Mouse (Mus musculus) kidney, postnatal 0 days (tissue): Measurements from ENCODE around the gene Adgrg3. TPM values are rescaled to one million over a fixed set of nuclear protein-coding genes. Genes with fewer than 3 reads are reported as not detected.

Experiments used
- ATAC-seq: fragments of 200-750 bp; cut with Nextera tagmentation; replicated peaks from 2 replicates; pipeline ENCODE4 v1.8.0; 2017; ENCODE audit warnings: low read depth, moderate number of reproducible peaks, moderate TSS enrichment, moderate library complexity; ENCODE audit not compliant: low FRiP score
- DNase-seq: peaks from one replicate; pipeline ENCODE4 v3.0.0-alpha.2; 2016; ENCODE audit warnings: low spot score
- H3K27ac ChIP-seq: fragments of 300-500 bp; sonication (generic); 2 replicates; pipeline ENCODE4 v1.5.1; 2014; ENCODE audit warnings: mild to moderate bottlenecking
- H3K27me3 ChIP-seq: fragments of 300-500 bp; sonication (generic); 2 replicates; pipeline ENCODE4 v1.6.1; 2014; ENCODE audit warnings: low read length, mixed read lengths; ENCODE audit not compliant: insufficient read depth
- H3K36me3 ChIP-seq: fragments of 300-500 bp; sonication (generic); 2 replicates; pipeline ENCODE4 v1.6.1; 2014; ENCODE audit warnings: low read length, mixed read lengths; ENCODE audit not compliant: insufficient read depth
- H3K4me1 ChIP-seq: fragments of 300-500 bp; sonication (generic); replicated peaks from 2 replicates; pipeline ENCODE4 v1.6.1; 2014; ENCODE audit warnings: antibody characterized with exemption, low read length, mixed read lengths; ENCODE audit not compliant: insufficient read depth
- H3K4me2 ChIP-seq: fragments of 300-500 bp; sonication (generic); 2 replicates; pipeline ENCODE4 v1.6.1; 2014; ENCODE audit warnings: mild to moderate bottlenecking, low read length, moderate library complexity, mixed read lengths
- H3K4me3 ChIP-seq: fragments of 300-500 bp; sonication (generic); replicated peaks from 2 replicates; pipeline ENCODE4 v1.5.1; 2014; ENCODE audit warnings: low read depth, low read length
- H3K9ac ChIP-seq: fragments of 300-500 bp; sonication (generic); 2 replicates; pipeline ENCODE4 v1.6.1; 2014; ENCODE audit warnings: low read depth, low read length
- H3K9me3 ChIP-seq: fragments of 300-500 bp; sonication (generic); replicated peaks from 2 replicates; pipeline ENCODE4 v1.6.1; 2016; ENCODE audit warnings: low read length, inconsistent platforms, mixed read lengths
- CTCF ChIP-seq: IDR thresholded peaks from 2 replicates; pipeline ENCODE4 v1.5.1; 2016; ENCODE audit warnings: antibody characterized with exemption, low read depth, mild to moderate bottlenecking, moderate library complexity
- WGBS: fragments of 180-500 bp; shearing (Covaris S2); extraction: QIAGEN DNeasy Blood & Tissue Kit; methylation state at CpG from one replicate; pipeline ENCODE4 v1.1.7; 2014; 5-methylcytosine and 5-hydroxymethylcytosine counted together
- polyA plus RNA-seq: library from polyadenylated mRNA; unstranded; fragments of >200 nt; fragmentation: Nextera tagmentation; extraction: Ambion mirVana; gene quantifications from 2 replicates; pipeline ENCODE4 v1.2.1, GENCODE M21; 2015

The Adgrg3 gene
- polyA plus RNA-seq, 1 experiment from 2014 or later = 3.7 TPM

DNA sequence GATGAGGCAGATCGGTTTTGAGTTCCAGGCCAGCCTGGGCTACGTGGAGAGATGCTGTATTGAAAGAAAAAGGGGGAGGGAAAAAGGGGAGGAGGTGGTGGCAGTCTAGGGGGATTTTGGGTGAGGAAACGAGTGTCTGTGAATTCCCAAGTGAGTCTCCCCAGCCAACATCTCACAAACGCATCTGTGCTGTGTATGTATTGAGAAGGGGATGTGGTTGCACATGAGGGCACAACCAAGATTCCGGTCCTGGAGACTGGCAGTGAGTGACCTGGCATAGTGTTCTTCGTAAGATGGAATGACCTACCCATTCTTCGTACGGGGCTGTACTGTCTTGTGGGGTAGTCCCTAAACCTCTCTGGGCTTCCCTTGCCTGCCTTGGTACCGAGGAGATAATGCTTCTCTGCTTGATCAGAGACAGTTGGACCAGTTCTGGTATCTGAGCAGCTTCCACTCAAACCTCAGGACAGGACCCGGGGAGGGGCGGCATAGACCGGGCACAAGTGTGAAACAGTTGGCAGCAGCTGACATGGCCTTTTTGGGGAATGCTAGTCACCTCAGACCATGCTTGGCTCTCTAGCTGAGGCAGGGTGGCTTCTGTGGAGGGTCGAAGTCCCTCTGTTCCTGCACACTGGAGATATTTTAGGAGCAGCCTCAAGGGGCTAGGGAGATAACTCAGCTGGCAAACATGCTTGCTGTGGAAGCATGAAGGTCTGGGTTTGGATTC lies 38.7 kb upstream of the Adgrg3 start:
- Histone ChIP-seq H3K27me3 (no peaks in the 10 kb centered on the region), H3K4me3 (peak overlapping the region; percentile 45), H3K4me1 (peaks cover 14% of the 10 kb centered on the region), H3K9me3 (no peaks in the 10 kb centered on the region), H3K36me3 (no peaks in the 10 kb centered on the region), H3K4me2 (peak overlapping the region; percentile 49), H3K27ac (peak overlapping the region; percentile 97), H3K9ac (peak overlapping the region; percentile 68; the same call in 1 of the 2 replicates)
- TF ChIP-seq CTCF = no peak
- ATAC-seq = no peak
- no peak for DNase-seq
- 71% methylated on average over 13 of the region's 13 CpGs for WGBS

GRCm38 (mm10) chr8:94980176-94980575 lies 37.3 kb upstream of the Adgrg3 start:
- Histone ChIP-seq H3K4me2 (peak overlapping the region; percentile 49), H3K9ac (no peak overlapping the region), H3K4me3 (no peak overlapping the region), H3K36me3 (no peaks in the 10 kb centered on the region), H3K27me3 (no peaks in the 10 kb centered on the region), H3K27ac (peak overlapping the region; percentile 97), H3K4me1 (peaks cover 26% of the 10 kb centered on the region), H3K9me3 (no peaks in the 10 kb centered on the region)
- peak; percentile 47 for DNase-seq
- peak; percentile 75 for ATAC-seq
- no peak for TF ChIP-seq CTCF
- 63% methylated on average over 5 of the region's 5 CpGs for WGBS

DNA sequence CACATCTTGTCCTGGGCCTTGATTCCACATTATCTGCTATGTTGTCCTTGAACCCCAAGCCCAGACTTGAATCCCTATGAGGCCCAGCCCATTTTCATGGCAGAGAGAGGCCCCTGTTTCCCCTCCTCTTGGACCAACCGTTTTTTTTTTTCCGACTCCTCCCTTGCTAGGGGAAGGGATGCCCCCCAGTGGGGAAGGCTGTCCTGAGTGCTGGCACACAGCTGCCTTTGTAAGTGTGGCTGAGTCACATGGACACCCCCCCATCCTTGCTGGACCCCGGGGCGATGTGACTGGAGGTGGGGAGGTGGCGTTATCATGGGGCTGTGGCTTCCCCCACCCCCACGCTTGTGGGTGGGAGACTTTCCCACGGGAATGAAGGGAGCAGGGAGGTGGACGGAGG lies 36.5 kb upstream of the Adgrg3 start:
- H3K4me1 ChIP-seq = peaks cover 31% of the 10 kb centered on the region
- WGBS = 43% methylated on average over 8 of the region's 8 CpGs
- H3K27ac ChIP-seq = peak overlapping the region; percentile 97
- H3K9me3 ChIP-seq = no peaks in the 10 kb centered on the region
- peak overlapping the region; percentile 31; the same call in 1 of the 2 replicates for H3K9ac ChIP-seq
- DNase-seq (no peak), ATAC-seq (no peak)
- H3K4me3 ChIP-seq = 0 out of 2 replicates have a peak overlapping the region, but pooled peaks have one; percentile 7
- H3K36me3 ChIP-seq = no peaks in the 10 kb centered on the region
- H3K27me3 ChIP-seq = no peaks in the 10 kb centered on the region
- TF ChIP-seq CTCF = no peak
- peak overlapping the region; percentile 37 for H3K4me2 ChIP-seq

DNA sequence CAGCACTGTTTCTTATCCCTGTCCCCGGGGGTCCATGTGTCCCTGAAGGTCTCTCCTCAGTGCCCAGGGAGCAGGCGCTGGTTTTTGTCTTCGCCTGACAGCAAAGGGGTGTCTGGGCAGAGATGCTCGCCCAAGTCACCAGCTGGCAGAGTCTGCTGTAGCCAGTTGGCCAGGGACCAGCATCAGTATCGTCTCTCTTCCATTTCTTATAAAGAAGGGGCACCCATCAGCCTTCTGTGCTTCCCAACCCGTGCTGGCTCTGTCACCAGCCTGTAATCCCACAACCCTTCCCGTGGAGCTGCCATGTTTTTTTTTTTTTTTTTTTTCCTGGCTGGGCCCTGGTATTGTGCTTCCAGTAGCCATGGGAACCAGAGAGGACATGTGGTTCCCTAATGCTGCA lies 35.6 kb upstream of the Adgrg3 start:
- Histone ChIP-seq H3K4me1 (peaks cover 31% of the 10 kb centered on the region), H3K27me3 (no peaks in the 10 kb centered on the region), H3K4me2 (peak overlapping the region; percentile 6; the same call in 1 of the 2 replicates), H3K27ac (peak overlapping the region; percentile 97), H3K4me3 (no peak overlapping the region), H3K36me3 (no peaks in the 10 kb centered on the region), H3K9me3 (no peaks in the 10 kb centered on the region), H3K9ac (0 out of 2 replicates have a peak overlapping the region, but pooled peaks have one; percentile 1)
- TF ChIP-seq CTCF = no peak
- DNase-seq = no peak
- 68% methylated on average over 7 of the region's 7 CpGs for WGBS
- ATAC-seq = no peak

- ATAC-seq = no peak
- peaks cover 31% of the 10 kb centered on the region for H3K4me1 ChIP-seq
Observed at GRCm38 (mm10) chr8:94983146-94983545, 34.3 kb upstream of the Adgrg3 start.

GRCm38 (mm10) chr8:94983881-94984516 lies 33.5 kb upstream of the Adgrg3 start:
- no peaks in the 10 kb centered on the region for H3K27me3 ChIP-seq
- peak overlapping the region; percentile 85 for H3K27ac ChIP-seq
- peaks cover 35% of the 10 kb centered on the region for H3K4me1 ChIP-seq
- TF ChIP-seq CTCF = no peak
- ATAC-seq (peak; percentile 67), DNase-seq (peak; percentile 68)
- H3K4me2 ChIP-seq = peak overlapping the region; percentile 31
- no peaks in the 10 kb centered on the region for H3K36me3 ChIP-seq
- WGBS = 12% methylated on average over 10 of the region's 10 CpGs
- no peaks in the 10 kb centered on the region for H3K9me3 ChIP-seq
- no peak overlapping the region for H3K4me3 ChIP-seq
- H3K9ac ChIP-seq = peak overlapping the region; percentile 15; the same call in 1 of the 2 replicates

More at GRCm38 (mm10) chr8:94983146-94983545, 34.3 kb upstream of the Adgrg3 start:
- H3K27ac ChIP-seq = peak overlapping the region; percentile 85
- 13% methylated on average over 5 of the region's 5 CpGs for WGBS
- 0 out of 2 replicates have a peak overlapping the region, but pooled peaks have one; percentile 31 for H3K9ac ChIP-seq
- H3K36me3 ChIP-seq = no peaks in the 10 kb centered on the region
- H3K27me3 ChIP-seq = no peaks in the 10 kb centered on the region
- no peak overlapping the region for H3K4me3 ChIP-seq
- DNase-seq = peak; percentile 31
- H3K9me3 ChIP-seq = no peaks in the 10 kb centered on the region
- TF ChIP-seq CTCF = no peak
- peak overlapping the region; percentile 31; the same call in 1 of the 2 replicates for H3K4me2 ChIP-seq
